Mouse (Mus musculus) liver, adult 2 months (tissue): Measurements from ENCODE around the gene Tmem156.

Source experiments
- CTCF ChIP-seq: fragments of 200-500 bp; IDR thresholded peaks from 2 replicates; pipeline ENCODE4 v1.5.1; 2011; ENCODE audit warnings: low read depth, low read length, control low read depth
- POLR2A ChIP-seq: fragments of 200-500 bp; IDR thresholded peaks from 2 replicates; pipeline ENCODE4 v1.6.1; 2011; ENCODE audit warnings: low read length, control low read depth; ENCODE audit not compliant: insufficient read depth; ENCODE audit errors: extremely low read depth

DNA sequence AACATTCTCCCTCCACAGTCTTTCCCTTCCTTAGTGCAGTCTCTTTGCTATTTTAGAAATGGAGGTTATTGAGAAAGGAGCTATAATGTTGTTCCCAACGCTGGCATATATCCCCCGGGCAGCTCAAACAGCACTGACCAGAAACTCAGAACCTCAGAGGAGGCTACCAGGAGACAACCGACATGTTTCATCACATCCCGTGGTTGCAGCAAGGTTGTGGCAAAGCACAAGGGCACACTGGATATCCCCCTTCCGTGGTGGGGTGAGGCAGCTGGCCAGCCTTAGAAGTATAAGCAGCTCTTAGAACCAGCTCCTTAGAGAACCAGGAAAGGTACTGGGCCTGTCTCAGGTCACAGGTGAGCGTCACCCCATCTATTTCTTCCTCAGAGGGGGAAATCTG is 9.7 kb upstream of the Tmem156 start:
- no peak for TF ChIP-seq CTCF
- TF ChIP-seq POLR2A = no peak
